Mouse (Mus musculus) liver, adult 2 months (tissue): Measurements from ENCODE around the gene Plau. TPM values are rescaled to one million over a fixed set of nuclear protein-coding genes. Genes with fewer than 3 reads are reported as not detected.

ENCODE experiments used
- DNase-seq: peaks from one replicate; pipeline ENCODE4 v3.0.0-alpha.2; 2011; ENCODE audit warnings: low read depth, low spot score; ENCODE audit errors: extremely low read depth
- H3K27ac ChIP-seq: fragments of 200-500 bp; replicated peaks from 2 replicates; pipeline ENCODE4 v1.5.1; 2012; ENCODE audit warnings: low read depth, mild to moderate bottlenecking, control low read depth, inconsistent platforms, low read length; ENCODE audit not compliant: insufficient read depth
- H3K27me3 ChIP-seq: fragments of 200-500 bp; 2 replicates; pipeline ENCODE4 v1.6.1; 2012; ENCODE audit warnings: mild to moderate bottlenecking, moderate library complexity, low read length, inconsistent platforms; ENCODE audit not compliant: control insufficient read depth, insufficient read depth
- H3K36me3 ChIP-seq: fragments of 200-500 bp; 2 replicates; pipeline ENCODE4 v1.6.1; 2012; ENCODE audit warnings: low read length, inconsistent platforms; ENCODE audit not compliant: control insufficient read depth, insufficient read depth
- H3K4me1 ChIP-seq: fragments of 200-500 bp; 2 replicates; pipeline ENCODE4 v1.6.1; 2011; ENCODE audit warnings: low read length; ENCODE audit not compliant: control insufficient read depth, insufficient read depth
- H3K4me3 ChIP-seq: fragments of 200-500 bp; 2 replicates; pipeline ENCODE4 v1.5.1; 2011; ENCODE audit warnings: low read depth, mild to moderate bottlenecking, control low read depth, low read length, moderate library complexity; ENCODE audit not compliant: insufficient read depth
- H3K79me2 ChIP-seq: fragments of 200-500 bp; 2 replicates; pipeline ENCODE4 v1.6.1; 2012; ENCODE audit warnings: inconsistent platforms, mild to moderate bottlenecking, low read length, moderate library complexity; ENCODE audit not compliant: control insufficient read depth, insufficient read depth
- H3K9ac ChIP-seq: fragments of 200-500 bp; 2 replicates; pipeline ENCODE4 v1.6.1; 2012; ENCODE audit warnings: low read depth, mild to moderate bottlenecking, control low read depth, inconsistent platforms, low read length
- CTCF ChIP-seq: fragments of 200-500 bp; IDR thresholded peaks from 2 replicates; pipeline ENCODE4 v1.5.1; 2011; ENCODE audit warnings: low read depth, low read length, control low read depth
- POLR2A ChIP-seq: fragments of 200-500 bp; IDR thresholded peaks from 2 replicates; pipeline ENCODE4 v1.6.1; 2011; ENCODE audit warnings: low read length, control low read depth; ENCODE audit not compliant: insufficient read depth; ENCODE audit errors: extremely low read depth
- WGBS: fragments of 180-500 bp; shearing (Covaris S2); methylation state at CpG from one replicate; pipeline ENCODE4 v1.1.7; 2018; 5-methylcytosine and 5-hydroxymethylcytosine counted together
- polyA plus RNA-seq: library from polyadenylated mRNA; depleted of rRNA; stranded (reverse); fragments of >200 nt; gene quantifications from 2 replicates; pipeline ENCODE4 v1.2.3, GENCODE M21; 2012
- total RNA-seq: library from RNA; depleted of rRNA; stranded (reverse); fragments of >200 nt; gene quantifications from 2 replicates; pipeline ENCODE4 v1.2.3, GENCODE M21; 2014

Gene Plau
- total and polyA plus RNA-seq, 2 experiments: 0.57 to 1.2 TPM

GRCm38 (mm10) chr14:20792243-20792921 lies 44.1 kb upstream of the Plau start:
- Histone ChIP-seq H3K9ac (no peak overlapping the region), H3K27me3 (no peaks in the 10 kb centered on the region), H3K4me1 (peaks cover 4% of the 10 kb centered on the region; the same call in 1 of the 2 replicates), H3K36me3 (0 out of 2 replicates have a peak, but pooled peaks cover 2% of the 10 kb centered on the region), H3K4me3 (no peak overlapping the region), H3K79me2 (peaks cover 34% of the 10 kb centered on the region), H3K27ac (no peak overlapping the region)
- TF ChIP-seq CTCF: no peak
- TF ChIP-seq POLR2A: no peak
- DNase-seq: no peak
- WGBS: 87% methylated on average over 8 of the region's 8 CpGs

DNA sequence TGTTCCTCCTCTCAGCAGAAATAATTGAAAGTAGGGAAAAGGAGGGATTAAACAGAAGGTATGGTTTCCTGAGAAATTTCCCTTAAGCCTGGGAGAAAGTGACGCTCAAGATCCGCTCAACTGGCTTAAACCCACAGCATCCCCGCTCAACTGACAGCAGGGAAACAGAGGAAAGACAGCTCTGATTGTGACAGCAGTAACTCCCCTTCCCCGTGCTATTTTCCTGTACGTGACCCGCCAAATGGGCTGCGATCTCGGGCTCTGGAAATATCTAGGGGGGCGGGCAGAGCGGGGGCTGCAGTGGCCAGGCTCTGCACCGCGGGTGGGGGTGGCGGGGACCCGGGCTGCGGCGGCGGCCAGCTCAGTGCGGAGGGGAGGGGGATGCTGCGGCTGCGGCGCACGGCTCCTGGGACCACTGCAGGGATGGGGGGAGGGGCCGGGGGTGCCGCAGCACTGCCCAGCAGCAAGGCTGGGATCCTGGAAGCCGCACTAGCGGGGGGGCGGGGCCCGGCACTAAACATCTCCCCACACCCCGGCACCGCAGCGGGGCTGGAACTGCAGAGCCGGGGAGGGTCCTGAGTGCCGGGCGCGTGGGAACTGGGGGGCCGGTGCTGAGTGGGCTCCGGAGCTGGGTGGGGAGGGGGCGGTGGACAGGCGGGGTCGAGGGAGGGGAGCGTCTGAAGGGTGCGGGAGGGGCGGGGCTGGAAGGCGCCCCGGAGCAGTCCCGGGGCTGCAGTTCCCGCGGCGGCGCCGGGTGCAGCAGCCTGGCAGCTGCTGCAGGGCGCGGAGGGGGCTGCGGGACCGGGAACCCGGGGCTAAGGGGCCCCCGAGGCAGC lies 43.3 kb upstream of the Plau start:
- H3K4me3 ChIP-seq: peak overlapping the region; percentile 100
- H3K27ac ChIP-seq: no peak overlapping the region
- H3K4me1 ChIP-seq: peaks cover 4% of the 10 kb centered on the region; the same call in 1 of the 2 replicates
- no peaks in the 10 kb centered on the region for H3K27me3 ChIP-seq
- no peak for TF ChIP-seq POLR2A
- TF ChIP-seq CTCF: no peak
- no peak for DNase-seq
- 0 out of 2 replicates have a peak, but pooled peaks cover 2% of the 10 kb centered on the region for H3K36me3 ChIP-seq
- WGBS: 6% methylated on average over 46 of the region's 57 CpGs
- peaks cover 34% of the 10 kb centered on the region for H3K79me2 ChIP-seq
- H3K9ac ChIP-seq: peak overlapping the region; percentile 98

DNA sequence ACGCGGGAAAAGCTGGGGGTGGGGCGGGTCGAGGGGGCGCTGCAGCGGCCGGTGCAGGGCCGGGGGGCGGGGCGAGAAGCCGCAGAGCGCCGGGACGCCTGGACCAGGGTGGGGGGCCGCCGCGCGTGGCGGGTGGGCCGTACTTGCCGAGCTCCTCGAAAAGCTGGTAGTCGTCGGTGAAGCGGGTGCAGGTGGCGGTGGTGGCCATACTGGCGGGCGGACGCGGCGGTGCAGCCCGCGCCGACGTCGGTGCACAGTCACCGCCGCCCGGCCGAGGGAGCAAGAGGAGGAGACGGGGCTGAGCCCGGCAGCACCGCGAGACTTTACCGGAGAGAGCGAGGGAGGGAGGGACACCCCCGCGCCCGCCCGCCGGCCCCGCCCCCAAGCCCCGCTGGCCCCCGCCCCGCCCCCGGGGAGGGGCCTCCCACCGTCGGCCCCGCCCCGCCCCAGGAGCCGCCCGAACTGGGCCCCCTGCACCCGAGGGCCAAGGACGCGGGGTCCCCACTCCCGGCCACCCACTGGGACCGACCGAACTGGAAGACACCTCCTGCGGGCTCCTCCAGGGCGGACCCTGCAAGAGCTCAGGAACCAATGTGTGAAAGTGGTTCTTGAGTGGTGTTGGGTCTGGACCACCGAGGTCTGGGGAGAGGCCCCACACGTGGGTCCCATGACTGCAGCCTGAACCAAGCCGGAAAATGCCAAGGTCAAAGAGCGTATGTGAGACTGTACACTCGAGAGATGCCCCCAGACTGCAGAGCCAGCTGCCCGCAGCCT lies 42.5 kb upstream of the Plau start, which contains the start of gene Camk2g:
Camk2g (minus strand) TSS at position 331 of the 774 bp plus-strand sequence.
- Histone ChIP-seq H3K27me3 (no peaks in the 10 kb centered on the region), H3K27ac (peak within 1 kb of the TSS; percentile 66; the same call in 1 of the 2 replicates), H3K9ac (peak within 1 kb of the TSS; percentile 98), H3K4me3 (peak within 1 kb of the TSS; percentile 100), H3K79me2 (peaks cover 30% of the 10 kb centered on the region), H3K4me1 (peaks cover 4% of the 10 kb centered on the region; the same call in 1 of the 2 replicates), H3K36me3 (0 out of 2 replicates have a peak, but pooled peaks cover 2% of the 10 kb centered on the region)
- no peak for TF ChIP-seq CTCF
- peak; percentile 57 for TF ChIP-seq POLR2A
- peak; percentile 51 for DNase-seq
- WGBS: 1% methylated on average over 70 of the region's 76 CpGs

DNA sequence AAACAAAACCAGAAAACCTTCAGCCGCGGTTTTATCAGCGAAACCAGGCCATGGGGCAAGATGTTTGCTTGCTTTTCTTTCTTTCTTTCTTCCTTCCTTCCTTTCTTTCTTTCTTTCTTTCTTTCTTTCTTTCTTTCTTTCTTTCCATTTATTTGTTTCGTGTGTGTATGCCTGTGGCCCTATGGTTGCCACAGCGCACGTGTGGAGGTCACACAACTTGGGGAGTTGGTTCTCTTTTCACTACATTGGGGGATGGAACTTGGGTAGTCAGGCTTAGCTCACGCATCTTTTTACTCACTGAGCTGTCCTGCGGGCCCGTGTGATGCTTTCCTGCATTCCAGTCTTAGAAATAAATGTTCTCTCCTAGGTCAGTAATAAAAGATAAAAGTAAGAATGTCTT lies 41.9 kb upstream of the Plau start:
- no peak for TF ChIP-seq POLR2A
- no peak for TF ChIP-seq CTCF
- H3K4me1 ChIP-seq: peaks cover 4% of the 10 kb centered on the region; the same call in 1 of the 2 replicates
- H3K27ac ChIP-seq: no peak overlapping the region
- 35% methylated on average over 9 of the region's 9 CpGs for WGBS
- peaks cover 30% of the 10 kb centered on the region for H3K79me2 ChIP-seq
- peak overlapping the region; percentile 100; the same call in 1 of the 2 replicates for H3K4me3 ChIP-seq
- H3K27me3 ChIP-seq: no peaks in the 10 kb centered on the region
- no peak for DNase-seq
- no peaks in the 10 kb centered on the region for H3K36me3 ChIP-seq
- no peak overlapping the region for H3K9ac ChIP-seq

DNA sequence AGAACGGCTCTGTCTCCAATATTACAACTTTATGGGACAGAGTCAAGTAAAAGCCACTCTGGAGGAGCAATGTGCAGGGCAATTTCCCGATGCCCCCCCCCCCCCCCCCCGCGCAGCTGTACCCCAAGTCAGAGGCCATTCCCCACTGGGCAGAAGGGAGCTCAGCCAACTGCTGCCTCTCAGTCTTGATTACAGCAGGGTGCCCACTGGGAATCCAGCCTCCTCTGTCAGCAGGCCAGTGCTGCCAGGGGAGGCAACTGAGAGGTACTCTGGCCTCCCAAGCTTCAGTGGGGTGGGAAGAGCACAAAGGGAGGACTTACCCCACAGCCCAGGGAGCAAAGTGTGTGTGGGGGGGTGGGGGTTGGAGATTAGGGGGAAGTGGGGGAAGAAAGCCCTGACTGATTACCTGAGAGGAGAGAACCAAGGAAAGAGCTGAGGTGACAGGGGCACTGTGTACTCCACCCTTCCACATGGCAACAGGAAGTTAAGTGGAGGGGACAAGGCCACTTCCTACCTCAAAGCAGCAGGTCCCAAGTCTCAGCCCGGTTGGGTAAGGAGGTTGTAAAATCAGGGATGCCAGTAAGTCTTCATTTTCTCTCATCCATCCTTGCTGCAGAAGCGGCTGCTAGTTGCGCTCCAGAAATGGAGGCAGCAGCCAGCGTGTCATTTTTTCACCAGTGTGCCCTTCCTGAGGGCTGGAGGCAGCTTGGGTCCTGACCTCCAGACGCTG lies 40.9 kb upstream of the Plau start:
- no peak for TF ChIP-seq CTCF
- no peak for TF ChIP-seq POLR2A
- no peak for DNase-seq
- Histone ChIP-seq H3K4me1 (peaks cover 4% of the 10 kb centered on the region; the same call in 1 of the 2 replicates), H3K79me2 (peaks cover 30% of the 10 kb centered on the region), H3K27ac (no peak overlapping the region), H3K9ac (no peak overlapping the region), H3K4me3 (no peak overlapping the region), H3K27me3 (no peaks in the 10 kb centered on the region), H3K36me3 (no peaks in the 10 kb centered on the region)
- whole genome bisulfite sequencing: 72% methylated on average over 9 of the region's 9 CpGs
